Mouse (Mus musculus) heart, postnatal 4 days (tissue): Measurements from ENCODE around the gene Aldh1l1. TPM values are rescaled to one million over a fixed set of nuclear protein-coding genes. Genes with fewer than 3 reads are reported as not detected.

Experiments used
- DNase-seq: peaks from one replicate; pipeline ENCODE4 v3.0.0; 2021
- total RNA-seq, 2 experiments: library from RNA; stranded (reverse); gene quantifications; 2 replicates each; pipeline ENCODE4 v1.2.3; 2021

The Aldh1l1 gene
- total RNA-seq, 2 experiments from 2014 or later: 0.61 to 1.2 TPM

GRCm38 (mm10) chr6:90508197-90508624 is 22.0 kb downstream of the Aldh1l1 start:
- DNase-seq: peak; percentile 72

- DNase-seq: peak; percentile 90
Observed at GRCm38 (mm10) chr6:90509085-90509484, 22.9 kb downstream of the Aldh1l1 start.

- DNase-seq: no peak
Observed at GRCm38 (mm10) chr6:90512416-90512815, 26.2 kb downstream of the Aldh1l1 start.

- no peak for DNase-seq
Observed at GRCm38 (mm10) chr6:90513074-90513856, 27.0 kb downstream of the Aldh1l1 start.

- DNase-seq: no peak
Observed at GRCm38 (mm10) chr6:90514369-90514768, 28.1 kb downstream of the Aldh1l1 start.

GRCm38 (mm10) chr6:90514883-90515405 is 28.7 kb downstream of the Aldh1l1 start:
- peak; percentile 93 for DNase-seq

- no peak for DNase-seq
Observed at GRCm38 (mm10) chr6:90518892-90519291, 32.7 kb downstream of the Aldh1l1 start.

GRCm38 (mm10) chr6:90519375-90519774 is 33.1 kb downstream of the Aldh1l1 start:
- no peak for DNase-seq

GRCm38 (mm10) chr6:90526406-90526805 is 40.2 kb downstream of the Aldh1l1 start:
- DNase-seq: no peak

GRCm38 (mm10) chr6:90529461-90530046 is 43.3 kb downstream of the Aldh1l1 start:
- no peak for DNase-seq

- no peak for DNase-seq
Observed at GRCm38 (mm10) chr6:90532575-90533190, 46.5 kb downstream of the Aldh1l1 start.

GRCm38 (mm10) chr6:90533505-90533904 is 47.3 kb downstream of the Aldh1l1 start:
- no peak for DNase-seq

GRCm38 (mm10) chr6:90534701-90535475 is 48.7 kb downstream of the Aldh1l1 start:
- DNase-seq: no peak

- no peak for DNase-seq
Observed at GRCm38 (mm10) chr6:90536824-90537223, 50.6 kb downstream of the Aldh1l1 start.

- DNase-seq: peak; percentile 89
Observed at GRCm38 (mm10) chr6:90537941-90538340, 51.7 kb downstream of the Aldh1l1 start.

GRCm38 (mm10) chr6:90539271-90539670 is 53.0 kb downstream of the Aldh1l1 start:
- DNase-seq: no peak

- DNase-seq: no peak
Observed at GRCm38 (mm10) chr6:90540520-90540919, 54.3 kb downstream of the Aldh1l1 start.

- no peak for DNase-seq
Observed at GRCm38 (mm10) chr6:90541367-90541772, 55.1 kb downstream of the Aldh1l1 start.

- DNase-seq: no peak
Observed at GRCm38 (mm10) chr6:90544433-90544832, 58.2 kb downstream of the Aldh1l1 start.

- no peak for DNase-seq
Observed at GRCm38 (mm10) chr6:90546274-90546673, 60.0 kb downstream of the Aldh1l1 start.

- no peak for DNase-seq
Observed at GRCm38 (mm10) chr6:90547041-90547440, 60.8 kb downstream of the Aldh1l1 start.

GRCm38 (mm10) chr6:90550161-90550912 is 64.1 kb downstream of the Aldh1l1 start:
- DNase-seq: peak; percentile 22
